Comparison of ENCODE assay signal across 7 mouse cellular contexts in the genomic region with DNA sequence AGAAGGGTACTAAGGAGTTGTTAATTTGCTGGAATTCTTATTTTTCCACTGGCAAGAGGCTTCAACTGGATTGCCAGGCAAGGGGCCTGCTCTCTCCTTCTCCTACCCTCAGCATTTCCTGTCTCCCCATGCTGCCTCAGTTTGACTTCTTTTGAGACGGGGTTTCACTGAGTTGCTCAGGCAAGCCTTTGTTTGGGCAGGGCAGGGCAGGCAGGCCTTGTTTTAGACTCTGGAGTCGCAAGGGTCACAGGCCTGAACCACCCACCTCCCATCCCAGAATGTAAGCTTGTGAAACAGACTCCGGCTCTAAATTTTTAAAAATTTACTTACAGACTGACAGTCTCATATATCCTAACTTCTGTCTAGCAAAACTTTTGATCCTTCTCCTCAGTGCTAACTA. TPM values are rescaled to one million over a fixed set of nuclear protein-coding genes. Genes with fewer than 3 reads are reported as not detected.
A peak's percentile ranks its signal among the peaks of the same experiment; 100 is the strongest.
DNase-seq lines count a peak whose midpoint lies in the region; ATAC-seq and TF ChIP-seq lines count a peak whose summit lies in the region.

No protein-coding gene starts in this region.

- no peak for TF ChIP-seq POLR2A in spleen, adult 2 months (IDR thresholded peaks at IDR 0.05; ENCODE audit: low read depth, low read length)
- no peak for TF ChIP-seq POLR2A in liver, adult 2 months (IDR thresholded peaks at IDR 0.05; ENCODE audit: extremely low read depth, insufficient read depth, low read length)

- 81% methylated on average over 3 of the region's 3 CpGs for WGBS in spleen, adult 2 months
- WGBS in forebrain, embryonic 14.5 days, result 45% methylated on average over 3 of the region's 3 CpGs
- 22% methylated on average over 3 of the region's 3 CpGs for WGBS in liver, adult 2 months

- H3K9me3 ChIP-seq in forebrain, embryonic 14.5 days (replicated peaks; ENCODE audit: control insufficient read depth, low read length), result no peaks in the 10 kb centered on the region

- no peak for ATAC-seq in forebrain, embryonic 14.5 days

- peak overlapping the region; percentile 84 for H3K4me2 ChIP-seq in forebrain, embryonic 14.5 days (ENCODE audit: low read length)

- TF ChIP-seq CTCF in spleen, adult 2 months (IDR thresholded peaks at IDR 0.05; ENCODE audit: extremely low read depth, insufficient read depth, insufficient read length, insufficient replicate concordance), result no peak
- no peak for TF ChIP-seq CTCF in liver, adult 2 months (IDR thresholded peaks at IDR 0.05; ENCODE audit: low read depth, low read length)

- DNase-seq in spleen, adult 2 months (ENCODE audit: low read depth in 1 of 2, low spot score in 2 of 2), result no peak
- DNase-seq in spleen, postnatal 36 days (ENCODE audit: low spot score in 2 of 2), result no peak
- no peak for DNase-seq in forebrain, embryonic 14.5 days (ENCODE audit: low spot score)
- peak; percentile 42 for DNase-seq in liver, adult 2 months (ENCODE audit: extremely low read depth, low read depth, low spot score)
- DNase-seq in testis, postnatal 10 days (ENCODE audit: low spot score), result peak; percentile 42
- DNase-seq in urinary bladder, adult 18-20 months (ENCODE audit: low spot score in 2 of 2), result no peak
- DNase-seq in adrenal gland, postnatal 36 days, result no peak

- no peak overlapping the region for H3K4me3 ChIP-seq in spleen, adult 2 months (ENCODE audit: extremely low read depth, insufficient read depth, insufficient read length)
- H3K4me3 ChIP-seq in forebrain, embryonic 14.5 days (ENCODE audit: low read depth, low read length), result no peak overlapping the region
- H3K4me3 ChIP-seq in liver, adult 2 months (ENCODE audit: insufficient read depth, low read depth, low read length), result no peak overlapping the region

- H3K4me1 ChIP-seq in spleen, adult 2 months (ENCODE audit: control insufficient read depth, insufficient read depth, insufficient read length), result no peaks in the 10 kb centered on the region; the same call in 1 of the 2 replicates
- H3K4me1 ChIP-seq in forebrain, embryonic 14.5 days (ENCODE audit: control insufficient read depth, insufficient read depth, low read length), result peaks cover 2% of the 10 kb centered on the region
- peaks cover 6% of the 10 kb centered on the region; the same call in 1 of the 2 replicates for H3K4me1 ChIP-seq in liver, adult 2 months (ENCODE audit: control insufficient read depth, insufficient read depth, low read length)

- peaks cover 11% of the 10 kb centered on the region for H3K36me3 ChIP-seq in spleen, adult 2 months (ENCODE audit: control insufficient read depth, insufficient read depth, low read length)
- peaks cover 13% of the 10 kb centered on the region for H3K36me3 ChIP-seq in forebrain, embryonic 14.5 days (ENCODE audit: control insufficient read depth, insufficient read depth, low read length)
- peaks cover 17% of the 10 kb centered on the region for H3K36me3 ChIP-seq in liver, adult 2 months (ENCODE audit: control insufficient read depth, insufficient read depth, low read length)

- peak overlapping the region; percentile 91; the same call in 1 of the 2 replicates for H3K9ac ChIP-seq in forebrain, embryonic 14.5 days (ENCODE audit: low read length)
- no peak overlapping the region for H3K9ac ChIP-seq in liver, adult 2 months (ENCODE audit: low read depth, low read length)

- H3K27me3 ChIP-seq in spleen, adult 2 months (ENCODE audit: control insufficient read depth, insufficient read depth, low read length), result no peaks in the 10 kb centered on the region
- no peaks in the 10 kb centered on the region for H3K27me3 ChIP-seq in forebrain, embryonic 14.5 days (replicated peaks; ENCODE audit: control insufficient read depth, insufficient read depth, low read length)
- H3K27me3 ChIP-seq in liver, adult 2 months (ENCODE audit: control insufficient read depth, insufficient read depth, low read length), result no peaks in the 10 kb centered on the region

- H3K27ac ChIP-seq in spleen, adult 2 months (ENCODE audit: insufficient read depth, low read length), result peak overlapping the region; percentile 52; the same call in 1 of the 2 replicates
- 0 out of 2 replicates have a peak overlapping the region, but pooled peaks have one; percentile 21 for H3K27ac ChIP-seq in forebrain, embryonic 14.5 days (ENCODE audit: low read depth, low read length)
- peak overlapping the region; percentile 67 for H3K27ac ChIP-seq in liver, adult 2 months (replicated peaks; ENCODE audit: insufficient read depth, low read depth, low read length)

- peaks cover 8% of the 10 kb centered on the region; the same call in 1 of the 2 replicates for H3K79me2 ChIP-seq in liver, adult 2 months (ENCODE audit: control insufficient read depth, insufficient read depth, low read length)

RNA-seq across cellular contexts. Expression of a gene that starts 1.7 kb away (rescaled TPM):
- polyA plus RNA-seq in spleen, adult 2 months (2012; rRNA removed), result 1,187 and 1,452 TPM in 2 replicates
- 3,062 and 3,353 TPM in 2 replicates for polyA plus RNA-seq in forebrain, embryonic 14.5 days (2014; fragmentation: Nextera tagmentation; extraction: Ambion mirVana)
- total RNA-seq in liver, adult 2 months (2014; rRNA removed), result 1,567 and 2,371 TPM in 2 replicates
- polyA plus RNA-seq in liver, adult 2 months (2012; rRNA removed), result 1,896 and 1,951 TPM in 2 replicates
- 1,000 to 10,000 TPM; 1,561 to 3,265 TPM for total RNA-seq in adrenal gland, postnatal 36 days (2021)

Comparison
In these comparisons a context has a peak if more than half of its experiments do, and no peak if none do; other contexts are left out.
1. DNase-seq: peak in liver, adult 2 months (single experiment) and testis, postnatal 10 days (single experiment); none in spleen, adult 2 months (0 of 2), spleen, postnatal 36 days (0 of 2), forebrain, embryonic 14.5 days (single experiment), urinary bladder, adult 18-20 months (0 of 2) and adrenal gland, postnatal 36 days (0 of 2).
2. Peak in every context shown above with its lines, with median percentiles within 50 percentile points of each other: H3K27ac ChIP-seq.